Mouse (Mus musculus) spleen, postnatal 4 days (tissue): Measurements from ENCODE around the gene Tenm4.
"Not testable (repeated sequence)": the region's sequence is repeated elsewhere in the genome, so short reads cannot be mapped to it uniquely, and the experiment has no call there.

ENCODE experiments used
- DNase-seq, 2 experiments: peaks; one replicate each; pipeline ENCODE4 v3.0.0; 2022; ENCODE audit warnings: low spot score in 2 of 2

Tenm4 gene

GRCm38 (mm10) chr7:96575202-96575650 lies 404.2 kb downstream of the Tenm4 start:
- DNase-seq: no peak

GRCm38 (mm10) chr7:96582752-96583151 lies 411.7 kb downstream of the Tenm4 start:
- DNase-seq: no peak

GRCm38 (mm10) chr7:96587403-96587802 lies 416.4 kb downstream of the Tenm4 start:
- DNase-seq: no peak

- no peak for DNase-seq
Observed at GRCm38 (mm10) chr7:96588567-96588966, 417.5 kb downstream of the Tenm4 start.

GRCm38 (mm10) chr7:96595535-96596295 lies 424.7 kb downstream of the Tenm4 start:
- DNase-seq: no peak

GRCm38 (mm10) chr7:96596402-96597195 lies 425.6 kb downstream of the Tenm4 start:
- DNase-seq: no peak

- no peak for DNase-seq
Observed at GRCm38 (mm10) chr7:96597871-96598270, 426.8 kb downstream of the Tenm4 start.

- DNase-seq: no peak
Observed at GRCm38 (mm10) chr7:96599081-96599480, 428.0 kb downstream of the Tenm4 start.

GRCm38 (mm10) chr7:96600381-96600941 lies 429.4 kb downstream of the Tenm4 start:
- no peak for DNase-seq

GRCm38 (mm10) chr7:96604091-96604745 lies 433.2 kb downstream of the Tenm4 start:
- no peak for DNase-seq

GRCm38 (mm10) chr7:96605316-96605715 lies 434.3 kb downstream of the Tenm4 start:
- no peak for DNase-seq

- DNase-seq: no peak
Observed at GRCm38 (mm10) chr7:96609854-96610586, 439.0 kb downstream of the Tenm4 start.

GRCm38 (mm10) chr7:96617371-96617770 lies 446.3 kb downstream of the Tenm4 start:
- no peak for DNase-seq

- no peak for DNase-seq
Observed at GRCm38 (mm10) chr7:96619930-96620472, 449.0 kb downstream of the Tenm4 start.

GRCm38 (mm10) chr7:96626338-96626737 lies 455.3 kb downstream of the Tenm4 start:
- no peak for DNase-seq

- not testable (repeated sequence) for DNase-seq
Observed at GRCm38 (mm10) chr7:96630551-96630950, 459.5 kb downstream of the Tenm4 start.

GRCm38 (mm10) chr7:96633008-96633407 lies 462.0 kb downstream of the Tenm4 start:
- DNase-seq: no peak

- no peak for DNase-seq
Observed at GRCm38 (mm10) chr7:96635830-96636440, 464.9 kb downstream of the Tenm4 start.

- DNase-seq: no peak
Observed at GRCm38 (mm10) chr7:96643461-96644204, 472.6 kb downstream of the Tenm4 start.

- no peak for DNase-seq
Observed at GRCm38 (mm10) chr7:96644205-96644531, 473.1 kb downstream of the Tenm4 start.
